Mouse (Mus musculus) cerebellum, postnatal 10 days (tissue): ENCODE measurements at regions not wholly inside any gene's neighbourhood (a gene's known extent, or its start where the extent isn't known, plus 50 kb on each side); places are given as distances from the start of the nearest gene placed in this dataset.

ENCODE experiments used
- DNase-seq, 2 experiments: peaks; one replicate each; pipeline ENCODE4 v3.0.0; 2021; ENCODE audit warnings: mixed read lengths in 2 of 2

GRCm38 (mm10) chr12:16261465-16261864 is 349.3 kb downstream of the Lpin1 start:
- DNase-seq, result no peak

GRCm38 (mm10) chr12:16260981-16261380 is 349.8 kb downstream of the Lpin1 start:
- peak in 1 of 2 experiments; percentile 13 for DNase-seq

GRCm38 (mm10) chr12:16260501-16260900 is 350.3 kb downstream of the Lpin1 start:
- no peak for DNase-seq

- peak in 1 of 2 experiments; percentile 11 for DNase-seq
These were observed 360.1 kb downstream of the Lpin1 start for GRCm38 (mm10) chr12:16250621-16251020.

GRCm38 (mm10) chr12:16250096-16250495 is 360.7 kb downstream of the Lpin1 start:
- DNase-seq, result no peak

- no peak for DNase-seq
These were observed 371.0 kb downstream of the Lpin1 start for GRCm38 (mm10) chr12:16239792-16240191.

GRCm38 (mm10) chr12:16237498-16237897 is 373.3 kb downstream of the Lpin1 start:
- DNase-seq, result peak; percentile 77 to 83

- DNase-seq, result no peak
These were observed 377.2 kb downstream of the Lpin1 start for GRCm38 (mm10) chr12:16233559-16233958.

GRCm38 (mm10) chr12:16232828-16233227 is 377.9 kb downstream of the Lpin1 start:
- DNase-seq, result no peak

GRCm38 (mm10) chr12:16232051-16232450 is 378.7 kb downstream of the Lpin1 start:
- DNase-seq, result peak; percentile 58 to 62

- DNase-seq, result no peak
These were observed 379.7 kb downstream of the Lpin1 start for GRCm38 (mm10) chr12:16231093-16231492.

GRCm38 (mm10) chr12:16225428-16225827 is 385.3 kb downstream of the Lpin1 start:
- DNase-seq, result no peak

- peak; percentile 57 to 58 for DNase-seq
These were observed 387.8 kb downstream of the Lpin1 start for GRCm38 (mm10) chr12:16222836-16223450.

- DNase-seq, result no peak
These were observed 388.6 kb downstream of the Lpin1 start for GRCm38 (mm10) chr12:16222205-16222604.

- DNase-seq, result no peak
These were observed 389.6 kb downstream of the Lpin1 start for GRCm38 (mm10) chr12:16221142-16221541.

GRCm38 (mm10) chr12:16220561-16220960 is 390.2 kb downstream of the Lpin1 start:
- DNase-seq, result no peak

- no peak for DNase-seq
These were observed 391.9 kb downstream of the Lpin1 start for GRCm38 (mm10) chr12:16218906-16219305.

- DNase-seq, result no peak
These were observed 393.8 kb upstream of the Trib2 start for GRCm38 (mm10) chr12:16210553-16210952.

GRCm38 (mm10) chr12:16210111-16210510 is 393.4 kb upstream of the Trib2 start:
- no peak for DNase-seq

- peak; percentile 67 to 71 for DNase-seq
These were observed 388.2 kb upstream of the Trib2 start for GRCm38 (mm10) chr12:16204941-16205340.

- DNase-seq, result no peak
These were observed 380.2 kb upstream of the Trib2 start for GRCm38 (mm10) chr12:16196917-16197316.

GRCm38 (mm10) chr12:16191803-16192389 is 375.2 kb upstream of the Trib2 start:
- no peak for DNase-seq

- DNase-seq, result peak in 1 of 2 experiments; percentile 27
These were observed 374.0 kb upstream of the Trib2 start for GRCm38 (mm10) chr12:16190706-16191105.

- no peak for DNase-seq
These were observed 372.7 kb upstream of the Trib2 start for GRCm38 (mm10) chr12:16189441-16189840.
